Mouse (Mus musculus) heart, embryonic 14.5 days (tissue): ENCODE measurements around the gene Hist2h3b. TPM values are rescaled to one million over a fixed set of nuclear protein-coding genes. Genes with fewer than 3 reads are reported as not detected.
"Not testable (repeated sequence)": the region's sequence is repeated elsewhere in the genome, so short reads cannot be mapped to it uniquely, and the experiment has no call there.

Source experiments
- ATAC-seq: fragments of 200-750 bp; cut with Nextera tagmentation; 2 replicates; pipeline ENCODE4 v1.8.0; 2017; ENCODE audit warnings: low read depth, moderate TSS enrichment; ENCODE audit not compliant: insufficient number of reproducible peaks, insufficient read depth, low FRiP score
- H3K27ac ChIP-seq, 2 experiments: fragments of 200-500 bp in 1 of 2; fragments of 300-500 bp in 1 of 2; sonication (generic) in 1 of 2; replicated peaks in 1 of 2; 2 replicates each; pipeline ENCODE4 v1.5.1; 2012 to 2014; ENCODE audit warnings: low read depth in 2 of 2, low read length in 2 of 2, control low read depth in 1 of 2, mild to moderate bottlenecking in 1 of 2, mixed read lengths in 1 of 2; ENCODE audit not compliant: control insufficient read depth in 1 of 2, insufficient read depth in 1 of 2
- H3K27me3 ChIP-seq: fragments of 300-500 bp; sonication (generic); 2 replicates; pipeline ENCODE4 v1.6.1; 2014; ENCODE audit warnings: mild to moderate bottlenecking, low read length, control low read depth; ENCODE audit not compliant: control insufficient read depth, insufficient read depth
- H3K36me3 ChIP-seq: fragments of 300-500 bp; sonication (generic); 2 replicates; pipeline ENCODE4 v1.6.1; 2014; ENCODE audit warnings: mild to moderate bottlenecking, control low read depth, low read length, mixed read lengths; ENCODE audit not compliant: control insufficient read depth, insufficient read depth
- H3K4me1 ChIP-seq, 2 experiments: fragments of 200-500 bp in 1 of 2; fragments of 300-500 bp in 1 of 2; sonication (generic) in 1 of 2; 2 replicates each; pipeline ENCODE4 v1.6.1; 2012 to 2014; ENCODE audit warnings: low read length in 2 of 2, control low read depth in 1 of 2, mixed read lengths in 1 of 2; ENCODE audit not compliant: control insufficient read depth in 2 of 2, insufficient read depth in 2 of 2
- H3K4me2 ChIP-seq: fragments of 300-500 bp; sonication (generic); 2 replicates; pipeline ENCODE4 v1.6.1; 2014; ENCODE audit warnings: mild to moderate bottlenecking, low read length
- H3K4me3 ChIP-seq, 2 experiments: fragments of 200-500 bp in 1 of 2; fragments of 300-500 bp in 1 of 2; sonication (generic) in 1 of 2; 2 replicates each; pipeline ENCODE4 v1.5.1; 2012 to 2014; ENCODE audit warnings: low read length in 2 of 2, mild to moderate bottlenecking in 2 of 2, control low read depth in 1 of 2, low read depth in 1 of 2, moderate library complexity in 1 of 2; ENCODE audit not compliant: control insufficient read depth in 1 of 2, insufficient read depth in 1 of 2
- H3K9ac ChIP-seq: fragments of 300-500 bp; sonication (generic); 2 replicates; pipeline ENCODE4 v1.6.1; 2014; ENCODE audit warnings: mild to moderate bottlenecking, low read length
- H3K9me3 ChIP-seq: fragments of 300-500 bp; sonication (generic); 2 replicates; pipeline ENCODE4 v1.6.1; 2016; ENCODE audit warnings: low read length, control low read depth; ENCODE audit not compliant: control insufficient read depth
- WGBS: fragments of 180-500 bp; shearing (Covaris S2); extraction: QIAGEN DNeasy Blood & Tissue Kit; methylation state at CpG from one replicate; pipeline ENCODE4 v1.1.7; 2014; 5-methylcytosine and 5-hydroxymethylcytosine counted together
- polyA plus RNA-seq: library from polyadenylated mRNA; unstranded; fragments of >200 nt; fragmentation: Nextera tagmentation; extraction: Ambion mirVana; gene quantifications from 2 replicates; pipeline ENCODE4 v1.2.1, GENCODE M21; 2014

The Hist2h3b gene
- polyA plus RNA-seq, 1 experiment from 2014 or later: 32.0 TPM

- Histone ChIP-seq H3K27ac (no peak overlapping the region), H3K36me3 (no peaks in the 10 kb centered on the region), H3K27me3 (peaks cover 19% of the 10 kb centered on the region), H3K9me3 (no peaks in the 10 kb centered on the region), H3K4me2 (no peak overlapping the region), H3K4me1 (peaks cover 5 to 7% of the 10 kb centered on the region in 2 experiments; a peak in 2 of 4 replicates), H3K4me3 (no peak overlapping the region), H3K9ac (no peak overlapping the region)
- ATAC-seq: no peak
- WGBS: 57% methylated on average over 6 of the region's 6 CpGs
Observed at GRCm38 (mm10) chr3:96280660-96281059, 12.2 kb downstream of the Hist2h3b start.

- Histone ChIP-seq H3K9ac (no peak overlapping the region), H3K4me1 (peaks cover 2 to 7% of the 10 kb centered on the region in 2 experiments; a peak in 2 of 4 replicates), H3K4me2 (peak overlapping the region; percentile 21), H3K36me3 (no peaks in the 10 kb centered on the region), H3K4me3 (no peak overlapping the region), H3K27me3 (peaks cover 21% of the 10 kb centered on the region), H3K9me3 (no peaks in the 10 kb centered on the region), H3K27ac (no peak overlapping the region)
- no peak for ATAC-seq
- WGBS: 11% methylated on average over 4 of the region's 4 CpGs
Observed at GRCm38 (mm10) chr3:96284457-96284856, 16.0 kb downstream of the Hist2h3b start.

GRCm38 (mm10) chr3:96287334-96287733 lies 18.9 kb downstream of the Hist2h3b start:
- H3K4me1 ChIP-seq, H3K9ac ChIP-seq, H3K9me3 ChIP-seq, H3K27ac ChIP-seq, H3K4me3 ChIP-seq, H3K36me3 ChIP-seq, ATAC-seq, H3K4me2 ChIP-seq: not testable (repeated sequence)
- peaks cover 18% of the 10 kb centered on the region for H3K27me3 ChIP-seq
- 91% methylated on average over 11 of the region's 11 CpGs for WGBS

- 54% methylated on average over 3 of the region's 3 CpGs for WGBS
- no peak for ATAC-seq
- Histone ChIP-seq H3K9me3 (no peaks in the 10 kb centered on the region), H3K4me3 (no peak overlapping the region), H3K27me3 (0 out of 2 replicates have a peak, but pooled peaks cover 4% of the 10 kb centered on the region), H3K4me2 (no peak overlapping the region), H3K9ac (no peak overlapping the region), H3K27ac (no peak overlapping the region), H3K4me1 (peaks cover under 1% of the 10 kb centered on the region in 2 experiments; a peak in 1 of 4 replicates), H3K36me3 (no peaks in the 10 kb centered on the region)
Observed at GRCm38 (mm10) chr3:96289201-96289600, 20.7 kb downstream of the Hist2h3b start.

- not testable (repeated sequence) for H3K36me3 ChIP-seq, H3K4me1 ChIP-seq, H3K27ac ChIP-seq, ATAC-seq, H3K9me3 ChIP-seq, H3K4me2 ChIP-seq, H3K9ac ChIP-seq, H3K4me3 ChIP-seq, H3K27me3 ChIP-seq
- 93% methylated on average over 3 of the region's 3 CpGs for WGBS
Observed at GRCm38 (mm10) chr3:96290727-96291126, 22.3 kb downstream of the Hist2h3b start.

- H3K36me3 ChIP-seq: no peaks in the 10 kb centered on the region
- WGBS: 58% methylated on average over 6 of the region's 6 CpGs
- no peaks in the 10 kb centered on the region for H3K27me3 ChIP-seq
- no peak overlapping the region for H3K9ac ChIP-seq
- H3K4me3 ChIP-seq: no peak overlapping the region
- no peak overlapping the region for H3K4me2 ChIP-seq
- H3K4me1 ChIP-seq: no peaks in the 10 kb centered on the region
- H3K27ac ChIP-seq: no peak overlapping the region
- ATAC-seq: no peak
- no peaks in the 10 kb centered on the region for H3K9me3 ChIP-seq
Observed at GRCm38 (mm10) chr3:96292641-96293040, 24.2 kb downstream of the Hist2h3b start.

GRCm38 (mm10) chr3:96293368-96293767 lies 24.9 kb downstream of the Hist2h3b start:
- H3K9ac ChIP-seq: no peak overlapping the region
- H3K9me3 ChIP-seq: no peaks in the 10 kb centered on the region
- ATAC-seq: no peak
- no peak overlapping the region for H3K27ac ChIP-seq
- WGBS: 55% methylated on average over 5 of the region's 5 CpGs
- no peak overlapping the region for H3K4me2 ChIP-seq
- no peaks in the 10 kb centered on the region for H3K36me3 ChIP-seq
- H3K27me3 ChIP-seq: no peaks in the 10 kb centered on the region
- H3K4me3 ChIP-seq: no peak overlapping the region
- no peaks in the 10 kb centered on the region for H3K4me1 ChIP-seq

- H3K27ac ChIP-seq: no peak within 1 kb of the TSS
- no peak within 1 kb of the TSS for H3K4me2 ChIP-seq
- ATAC-seq: no peak
- no peak within 1 kb of the TSS for H3K9ac ChIP-seq
- no peaks in the 10 kb centered on the region for H3K9me3 ChIP-seq
- no peaks in the 10 kb centered on the region for H3K27me3 ChIP-seq
- no peak within 1 kb of the TSS for H3K4me3 ChIP-seq
- no peaks in the 10 kb centered on the region for H3K36me3 ChIP-seq
- no peaks in the 10 kb centered on the region for H3K4me1 ChIP-seq
- 67% methylated on average over 4 of the region's 4 CpGs for WGBS
Observed at GRCm38 (mm10) chr3:96293787-96294186, 25.3 kb downstream of the Hist2h3b start, which contains the start of gene Fcgr1. Gene Fcgr1 (minus strand): TSS chr3:96293969.
